Comparison of ENCODE assay signal across 9 mouse cellular contexts in genomic region chr2:73605077-73605476, GRCm38 (mm10). TPM values are rescaled to one million over a fixed set of nuclear protein-coding genes. Genes with fewer than 3 reads are reported as not detected.
DNase-seq lines count a peak whose midpoint lies in the region; ATAC-seq and TF ChIP-seq lines count a peak whose summit lies in the region.
"Had no signal": no experiment of that assay in that cellular context is flagged by ENCODE, and none has a peak within 500 bp of the region (broad histone marks: within the 10 kb centered on the region; RNA-seq: fewer than 3 reads in every experiment).

No protein-coding gene starts in this region.

- intact Hi-C loops in left cerebral cortex, postnatal 4 days (cut with DNase I), result no loop called here
- intact Hi-C loops in heart, adult 2 months (cut with DNase I), result no loop called here
- intact Hi-C loops in heart, postnatal 25 days (cut with DNase I), result no loop called here

- no peak overlapping the region for H3K27ac ChIP-seq in kidney, postnatal 0 days
- no peak overlapping the region for H3K27ac ChIP-seq in heart, adult 2 months

- H3K79me2 ChIP-seq in heart, adult 2 months (replicated peaks; ENCODE audit: control insufficient read depth, insufficient read depth, low read length), result no peaks in the 10 kb centered on the region

- H3K36me3 ChIP-seq in kidney, postnatal 0 days (ENCODE audit: insufficient read depth, low read length), result no peaks in the 10 kb centered on the region
- H3K36me3 ChIP-seq in heart, adult 2 months (ENCODE audit: control insufficient read depth, insufficient read depth, low read length), result no peaks in the 10 kb centered on the region

- peak; percentile 41; the same call in 1 of the 2 replicates for ATAC-seq in kidney, postnatal 0 days (replicated peaks; ENCODE audit: low FRiP score, low read depth)

- 57% methylated on average over 8 of the region's 8 CpGs for WGBS in kidney, postnatal 0 days
- 63% methylated on average over 8 of the region's 8 CpGs for WGBS in heart, adult 2 months

- TF ChIP-seq CTCF in kidney, postnatal 0 days (IDR thresholded peaks at IDR 0.05; ENCODE audit: low read depth), result no peak
- no peak for TF ChIP-seq CTCF in heart, adult 2 months (IDR thresholded peaks at IDR 0.05)

- H3K4me2 ChIP-seq in kidney, postnatal 0 days (ENCODE audit: low read length), result no peak overlapping the region

- H3K9ac ChIP-seq in kidney, postnatal 0 days (ENCODE audit: low read depth, low read length), result no peak overlapping the region
- no peak overlapping the region for H3K9ac ChIP-seq in heart, adult 2 months (ENCODE audit: low read depth, low read length)

- TF ChIP-seq EP300 in heart, adult 2 months (IDR thresholded peaks at IDR 0.05; ENCODE audit: insufficient read depth, low read depth, low read length), result no peak

- no peaks in the 10 kb centered on the region for H3K4me1 ChIP-seq in kidney, postnatal 0 days (replicated peaks; ENCODE audit: insufficient read depth, low read length)
- H3K4me1 ChIP-seq in heart, adult 2 months (ENCODE audit: control insufficient read depth, insufficient read depth, low read length), result no peaks in the 10 kb centered on the region

- H3K27me3 ChIP-seq in kidney, postnatal 0 days (ENCODE audit: insufficient read depth, low read length), result no peaks in the 10 kb centered on the region
- H3K27me3 ChIP-seq in heart, adult 2 months (ENCODE audit: control insufficient read depth, insufficient read depth, low read length), result no peaks in the 10 kb centered on the region

- TF ChIP-seq POLR2A in heart, adult 2 months (IDR thresholded peaks at IDR 0.05; ENCODE audit: insufficient read depth, low read depth, low read length), result no peak

- H3K9me3 ChIP-seq in kidney, postnatal 0 days (replicated peaks; ENCODE audit: low read length), result no peaks in the 10 kb centered on the region

- no peak overlapping the region for H3K4me3 ChIP-seq in kidney, postnatal 0 days (replicated peaks; ENCODE audit: low read depth, low read length)
- H3K4me3 ChIP-seq in heart, adult 2 months, result no peak overlapping the region

- peak; percentile 36 for DNase-seq in CD4-positive, CD25-positive, alpha-beta regulatory T cell, adult 2 months (ENCODE audit: low read depth, low spot score)
- DNase-seq in Muller cell, postnatal 12 days (ENCODE audit: inconsistent ontology term), result peak; percentile 73
- peak; percentile 44 for DNase-seq in kidney, postnatal 0 days (ENCODE audit: low spot score)
- peak; percentile 31 for DNase-seq in left cerebral cortex, postnatal 4 days
- no peak for DNase-seq in lung, postnatal 4 days
- DNase-seq in heart, adult 2 months, result no peak
- DNase-seq in embryo, embryonic 11 days, result no peak
- DNase-seq in heart, postnatal 25 days (ENCODE audit: low spot score), result no peak

RNA-seq across cellular contexts. Expression of gene Chrna1, which starts 24.9 kb away (rescaled TPM):
- 0.11 and 0.15 TPM in 2 replicates for polyA plus RNA-seq in kidney, postnatal 0 days (2015; fragmentation: Nextera tagmentation; extraction: Ambion mirVana)
- under 1 TPM; 0.08 to 0.12 TPM for total RNA-seq in left cerebral cortex, postnatal 4 days (2021)
- total RNA-seq in heart, adult 2 months (2021), result not detected
- polyA plus RNA-seq in heart, adult 2 months (2012; rRNA removed), result 0.04 TPM in 1 of 2 replicates, not detected in the other
- total RNA-seq in heart, postnatal 25 days (2021), result under 1 TPM in 1 of 2 experiments, not detected in 1; 0.06 TPM
- total RNA-seq: monocyte, adult 5-6 weeks had no signal

Comparison
In these comparisons a context has a peak if more than half of its experiments do, and no peak if none do; other contexts are left out.
1. DNase-seq: peak in CD4-positive, CD25-positive, alpha-beta regulatory T cell, adult 2 months (single experiment), Muller cell, postnatal 12 days (single experiment), kidney, postnatal 0 days (single experiment) and left cerebral cortex, postnatal 4 days (single experiment); none in lung, postnatal 4 days (0 of 2), heart, adult 2 months (0 of 2), embryo, embryonic 11 days (single experiment) and heart, postnatal 25 days (single experiment).